Comparison of ENCODE assay signal across 11 mouse cellular contexts in the genomic region with DNA sequence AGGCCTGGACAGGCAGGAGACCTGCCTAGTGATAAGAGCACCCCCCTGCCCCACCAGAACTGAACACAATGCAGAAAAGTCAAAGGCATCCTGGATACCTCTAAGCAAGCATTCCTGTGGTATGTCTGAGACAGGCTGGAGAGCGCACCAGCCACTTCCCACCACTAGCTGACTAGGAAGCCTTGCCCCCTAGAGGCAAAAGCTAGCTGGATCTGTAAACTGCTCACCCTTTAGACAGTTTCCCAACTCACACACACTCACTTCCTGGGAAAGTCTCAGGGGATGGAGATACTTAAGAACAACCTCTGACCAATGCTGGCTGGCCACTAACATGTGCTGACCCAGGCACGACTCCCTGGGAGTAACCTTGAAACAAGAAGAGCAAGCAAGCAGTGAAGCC. TPM values are rescaled to one million over a fixed set of nuclear protein-coding genes. Genes with fewer than 3 reads are reported as not detected.
A peak's percentile ranks its signal among the peaks of the same experiment; 100 is the strongest.
DNase-seq lines count a peak whose midpoint lies in the region; TF ChIP-seq lines count a peak whose summit lies in the region.
"Had no signal": no experiment of that assay in that cellular context is flagged by ENCODE, and none has a peak within 500 bp of the region (broad histone marks: within the 10 kb centered on the region; RNA-seq: fewer than 3 reads in every experiment).

No protein-coding gene starts in this region.

- no peaks in the 10 kb centered on the region for H3K36me3 ChIP-seq in kidney, adult 2 months (ENCODE audit: control insufficient read depth, insufficient read depth, low read length)

- H3K4me3 ChIP-seq in kidney, adult 2 months (ENCODE audit: insufficient read depth, low read depth, low read length), result no peak overlapping the region
- H3K4me3 ChIP-seq: liver, embryonic 13.5 days; midbrain, embryonic 13.5 days had no signal

- peak; percentile 52 for DNase-seq in adrenal gland, postnatal 10 days
- no peak for DNase-seq in adrenal gland, postnatal 25 days
- DNase-seq in kidney, adult 2 months, result peak; percentile 40
- no peak for DNase-seq in kidney, postnatal 14 days
- peak; percentile 20 for DNase-seq in urinary bladder, postnatal 14 days (ENCODE audit: low spot score)
- no peak for DNase-seq in urinary bladder, postnatal 10 days (ENCODE audit: low spot score)
- peak; percentile 15 for DNase-seq in yolk sac, embryonic 10.5 days (ENCODE audit: low spot score)
- no peak for DNase-seq in spleen, postnatal 10 days (ENCODE audit: low spot score in 2 of 2)
- DNase-seq: cerebellum, postnatal 36 days; liver, embryonic 13.5 days had no signal

- H3K27ac ChIP-seq in kidney, adult 2 months (ENCODE audit: insufficient read depth, low read depth, low read length), result no peak overlapping the region
- H3K27ac ChIP-seq: liver, embryonic 13.5 days; midbrain, embryonic 13.5 days had no signal

- H3K27me3 ChIP-seq in kidney, adult 2 months (replicated peaks; ENCODE audit: control insufficient read depth, insufficient read depth, low read length), result no peaks in the 10 kb centered on the region
- H3K27me3 ChIP-seq: liver, embryonic 13.5 days; midbrain, embryonic 13.5 days had no signal

- no peaks in the 10 kb centered on the region for H3K4me1 ChIP-seq in kidney, adult 2 months (ENCODE audit: control insufficient read depth, insufficient read depth, low read length)

- WGBS in kidney, adult 2 months, result 53% methylated on average over 2 of the region's 2 CpGs

- TF ChIP-seq POLR2A in kidney, adult 2 months (IDR thresholded peaks at IDR 0.05; ENCODE audit: low read depth, low read length), result no peak

- peak; percentile 26; the same call in 1 of the 2 replicates for TF ChIP-seq CTCF in kidney, adult 2 months (conservative IDR thresholded peaks at IDR 0.05; ENCODE audit: insufficient read depth, insufficient read length, low read depth, low read length)

RNA-seq across cellular contexts. Expression of gene Sh3glb2, which starts 8.0 kb away (rescaled TPM):
- 10 to 100 TPM; 70.9 to 89.7 TPM for total RNA-seq in adrenal gland, postnatal 10 days (2021)
- total RNA-seq in adrenal gland, postnatal 25 days (2021), result 90.0 and 111 TPM in 2 replicates
- 84.6 and 132 TPM in 2 replicates for polyA plus RNA-seq in kidney, adult 2 months (2012; rRNA removed)

RNA-seq across cellular contexts. Expression of gene Miga2, which starts 12.9 kb away (rescaled TPM):
- 100 to 1,000 TPM in 1 of 2 experiments, 10 to 100 TPM in 1; 97.5 to 111 TPM for total RNA-seq in adrenal gland, postnatal 10 days (2021)
- total RNA-seq in adrenal gland, postnatal 25 days (2021), result 65.4 and 83.5 TPM in 2 replicates
- polyA plus RNA-seq in kidney, adult 2 months (2012; rRNA removed), result 46.8 and 53.3 TPM in 2 replicates

RNA-seq across cellular contexts. Expression of gene Dolpp1, which starts 40.9 kb away (rescaled TPM):
- 10 to 100 TPM; 14.5 to 23.6 TPM for total RNA-seq in adrenal gland, postnatal 10 days (2021)
- 22.3 and 28.5 TPM in 2 replicates for total RNA-seq in adrenal gland, postnatal 25 days (2021)
- 30.6 and 36.4 TPM in 2 replicates for polyA plus RNA-seq in kidney, adult 2 months (2012; rRNA removed)

Comparison
In these comparisons a context has a peak if more than half of its experiments do, and no peak if none do; other contexts are left out.
1. DNase-seq: peak in adrenal gland, postnatal 10 days (single experiment), kidney, adult 2 months (single experiment), urinary bladder, postnatal 14 days (single experiment) and yolk sac, embryonic 10.5 days (single experiment); none in adrenal gland, postnatal 25 days (single experiment), kidney, postnatal 14 days (single experiment), urinary bladder, postnatal 10 days (single experiment) and spleen, postnatal 10 days (0 of 2).